Mouse (Mus musculus) kidney, postnatal 25 days (tissue): ENCODE results near the gene Chmp3.

Experiments
- DNase-seq, 2 experiments: peaks; one replicate each; pipeline ENCODE4 v3.0.0; 2021; ENCODE audit warnings: mixed read lengths in 2 of 2

The Chmp3 gene

GRCm38 (mm10) chr6:71609968-71610367 lies 66.4 kb downstream of the Chmp3 start:
- no peak for DNase-seq

DNA sequence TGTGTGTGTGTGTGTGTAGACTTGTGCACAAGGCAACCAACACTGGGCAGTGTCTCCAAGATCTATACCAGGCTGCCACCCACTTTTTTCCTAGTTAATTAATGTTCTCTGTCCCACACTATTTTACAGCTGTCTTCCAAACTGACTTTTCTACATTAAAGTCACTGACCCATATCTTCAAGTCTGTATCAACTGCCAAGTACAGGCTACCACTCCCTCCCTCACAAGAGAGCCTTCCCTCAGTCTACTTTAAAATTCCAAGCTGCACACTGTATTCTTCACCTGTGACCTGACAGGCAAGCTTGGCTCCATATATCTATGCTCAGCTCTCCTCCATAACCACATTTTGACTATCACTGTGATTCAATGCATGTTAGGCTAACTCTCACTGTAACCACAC lies 69.6 kb downstream of the Chmp3 start:
- DNase-seq: no peak

GRCm38 (mm10) chr6:71616959-71617358 lies 73.4 kb downstream of the Chmp3 start:
- no peak for DNase-seq

GRCm38 (mm10) chr6:71621551-71621950 lies 78.0 kb downstream of the Chmp3 start:
- no peak for DNase-seq

GRCm38 (mm10) chr6:71621981-71622380 lies 78.4 kb downstream of the Chmp3 start:
- DNase-seq: no peak

DNA sequence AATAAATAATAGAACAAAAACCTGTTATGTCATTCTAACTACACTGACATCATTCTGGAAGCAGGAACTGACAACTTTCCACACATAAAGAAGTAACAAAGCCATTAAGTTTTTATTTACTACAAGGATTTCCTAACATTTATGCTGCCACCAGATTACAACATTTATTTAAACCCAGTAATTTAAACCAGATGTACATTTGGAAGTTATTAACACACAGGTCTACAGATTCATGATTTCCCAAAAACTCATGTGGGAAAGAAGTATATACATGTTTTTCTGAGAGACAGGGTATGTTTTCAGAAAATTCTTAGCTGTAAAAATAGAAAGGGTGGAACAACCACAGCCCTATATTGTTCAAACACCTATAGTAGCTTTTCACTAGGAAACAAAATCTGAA lies 81.1 kb downstream of the Chmp3 start:
- DNase-seq: no peak

DNA sequence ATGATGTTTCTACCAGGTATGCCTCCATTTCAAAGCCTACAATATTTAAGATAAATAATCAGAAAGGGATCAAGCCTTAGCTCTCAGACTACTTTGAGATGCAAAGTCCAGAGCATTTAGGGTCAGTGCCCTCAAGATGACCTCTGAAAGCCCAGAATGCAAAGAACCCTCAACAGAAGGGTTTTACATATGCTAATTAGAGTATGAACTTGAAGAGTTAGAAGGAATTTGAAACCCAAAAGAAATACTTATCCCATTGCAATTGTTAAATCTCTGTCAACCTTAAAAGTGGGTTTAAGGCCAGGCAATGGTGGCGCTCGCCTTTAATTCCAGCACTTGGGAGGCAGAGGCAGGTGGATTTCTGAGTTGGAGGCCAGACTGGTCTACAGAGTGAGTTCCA lies 82.4 kb downstream of the Chmp3 start:
- no peak for DNase-seq

- no peak for DNase-seq
Measured at GRCm38 (mm10) chr6:71627325-71627724, 83.7 kb downstream of the Chmp3 start.

- no peak for DNase-seq
Measured at GRCm38 (mm10) chr6:71631196-71631595, 87.6 kb downstream of the Chmp3 start.

GRCm38 (mm10) chr6:71631706-71632461 lies 88.3 kb downstream of the Chmp3 start:
- peak; percentile 46 to 77 for DNase-seq
